Mouse (Mus musculus) brain, embryonic 14.5 days (tissue): Measurements from ENCODE around the gene Actl6a.

ENCODE experiments used
- CTCF ChIP-seq: fragments of 200-500 bp; IDR thresholded peaks from 2 replicates; pipeline ENCODE4 v1.5.1; 2012; ENCODE audit warnings: inconsistent platforms, mild to moderate bottlenecking, moderate library complexity, borderline replicate concordance; ENCODE audit not compliant: insufficient read depth, insufficient read length; ENCODE audit errors: extremely low read depth
- POLR2A ChIP-seq: fragments of 200-500 bp; IDR thresholded peaks from 2 replicates; pipeline ENCODE4 v1.6.1; 2012; ENCODE audit warnings: mild to moderate bottlenecking, inconsistent platforms, borderline replicate concordance; ENCODE audit not compliant: poor library complexity, insufficient read depth, insufficient read length, severe bottlenecking; ENCODE audit errors: extremely low read depth

DNA sequence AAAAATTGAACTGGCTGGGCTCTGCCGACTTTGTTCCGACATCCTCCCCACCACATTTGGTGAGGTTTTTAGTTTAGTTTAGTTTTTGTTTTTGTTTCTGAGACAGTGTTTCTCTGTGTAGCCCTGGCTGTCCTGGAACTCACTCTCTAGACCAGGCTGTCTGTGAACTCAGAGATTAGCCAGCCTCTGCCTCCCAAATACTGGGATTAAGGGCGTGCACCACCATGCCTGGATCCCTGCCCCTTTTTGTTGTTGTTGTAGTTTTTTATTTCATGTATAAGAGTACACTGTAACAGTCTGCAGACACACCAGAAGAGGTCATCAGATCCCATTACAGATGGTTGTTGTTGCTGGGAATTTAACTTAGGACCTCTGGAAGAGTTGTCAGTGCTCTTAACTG is 16.1 kb upstream of the Actl6a start:
- TF ChIP-seq CTCF (no peak), POLR2A (no peak)
